Mouse (Mus musculus): ENCODE measurements around the gene Helz. TPM values are rescaled to one million over a fixed set of nuclear protein-coding genes. Genes with fewer than 3 reads are reported as not detected.
"Not testable (repeated sequence)": the region's sequence is repeated elsewhere in the genome, so short reads cannot be mapped to it uniquely, and the experiment has no call there.

Helz gene
- 10 to 100 TPM; 40.7 to 43.6 TPM for total RNA-seq (2021)
- long read RNA-seq, experiment 1, partial matches to known transcripts, result 3 of 7 reads
- long read RNA-seq, experiment 1, other reads (novel, unspliced or antisense), result 4 of 7 reads
- long read RNA-seq, experiment 2, partial matches to known transcripts, result 0 of 6 reads
- long read RNA-seq, experiment 2, other reads (novel, unspliced or antisense), result 6 of 6 reads

- peak; percentile 51 to 52 for DNase-seq (ENCODE audit: low spot score in 2 of 2)
- intact Hi-C loops (cut with DNase I), result no loop called here
Observed at GRCm38 (mm10) chr11:107547351-107548203, at the start of gene Helz. Gene Helz, plus strand, starts transcription at chr11:107547930.

GRCm38 (mm10) chr11:107502801-107503200 is 44.9 kb upstream of the Helz start:
- intact Hi-C loops (cut with DNase I), result no loop called here
- no peak for DNase-seq (ENCODE audit: low spot score in 2 of 2)

GRCm38 (mm10) chr11:107504364-107504763 is 43.4 kb upstream of the Helz start:
- intact Hi-C loops (cut with DNase I); DNase-seq (ENCODE audit: low spot score in 2 of 2): not testable (repeated sequence)

GRCm38 (mm10) chr11:107506260-107506659 is 41.5 kb upstream of the Helz start:
- peak; percentile 11 to 25 for DNase-seq (ENCODE audit: low spot score in 2 of 2)
- intact Hi-C loops (cut with DNase I), result no loop called here

- intact Hi-C loops (cut with DNase I), result loop anchor here (10.0 kb wide), 2 partner anchors 345 to 485 kb away; no protein-coding TSS in a partner anchor
- DNase-seq (ENCODE audit: low spot score in 2 of 2), result peak; percentile 16 to 18
Observed at GRCm38 (mm10) chr11:107509631-107510338, 37.9 kb upstream of the Helz start.

- DNase-seq (ENCODE audit: low spot score in 2 of 2), result no peak
- intact Hi-C loops (cut with DNase I), result loop anchor here (10.0 kb wide), 2 partner anchors 344 to 484 kb away; no protein-coding TSS in a partner anchor
Observed at GRCm38 (mm10) chr11:107510362-107511269, 37.1 kb upstream of the Helz start.

- DNase-seq (ENCODE audit: low spot score in 2 of 2), result peak; percentile 73 to 79
- intact Hi-C loops (cut with DNase I), result loop anchor here (10.0 kb wide), 2 partner anchors 343 to 483 kb away; no protein-coding TSS in a partner anchor
Observed at GRCm38 (mm10) chr11:107511954-107512353, 35.8 kb upstream of the Helz start.

- intact Hi-C loops (cut with DNase I), result loop anchor here (10.0 kb wide), 2 partner anchors 342 to 482 kb away; no protein-coding TSS in a partner anchor
- DNase-seq (ENCODE audit: low spot score in 2 of 2), result peak; percentile 15 to 26
Observed at GRCm38 (mm10) chr11:107513047-107513446, 34.7 kb upstream of the Helz start.

- intact Hi-C loops (cut with DNase I), result loop anchor here (10.0 kb wide), 2 partner anchors 338 to 478 kb away; no protein-coding TSS in a partner anchor
Observed at GRCm38 (mm10) chr11:107516387-107516786, 31.3 kb upstream of the Helz start.

GRCm38 (mm10) chr11:107518645-107519429 is 28.9 kb upstream of the Helz start:
- intact Hi-C loops (cut with DNase I), result loop anchor here (10.0 kb wide), 2 partner anchors 336 to 476 kb away; no protein-coding TSS in a partner anchor
- DNase-seq (ENCODE audit: low spot score in 2 of 2), result no peak

More at GRCm38 (mm10) chr11:107516387-107516786, 31.3 kb upstream of the Helz start:
- DNase-seq (ENCODE audit: low spot score in 2 of 2), result no peak

GRCm38 (mm10) chr11:107521153-107521552 is 26.6 kb upstream of the Helz start:
- DNase-seq (ENCODE audit: low spot score in 2 of 2), result no peak
- intact Hi-C loops (cut with DNase I), result no loop called here

- no peak for DNase-seq (ENCODE audit: low spot score in 2 of 2)
- intact Hi-C loops (cut with DNase I), result no loop called here
Observed at GRCm38 (mm10) chr11:107524966-107525365, 22.8 kb upstream of the Helz start.

- DNase-seq (ENCODE audit: low spot score in 2 of 2), result no peak
- intact Hi-C loops (cut with DNase I), result no loop called here
Observed at GRCm38 (mm10) chr11:107527632-107528031, 20.1 kb upstream of the Helz start.

GRCm38 (mm10) chr11:107529320-107529719 is 18.4 kb upstream of the Helz start:
- DNase-seq (ENCODE audit: low spot score in 2 of 2), result no peak
- intact Hi-C loops (cut with DNase I), result no loop called here

- no peak for DNase-seq (ENCODE audit: low spot score in 2 of 2)
- intact Hi-C loops (cut with DNase I), result no loop called here
Observed at GRCm38 (mm10) chr11:107531445-107531844, 16.3 kb upstream of the Helz start.

- intact Hi-C loops (cut with DNase I), result no loop called here
- no peak for DNase-seq (ENCODE audit: low spot score in 2 of 2)
Observed at GRCm38 (mm10) chr11:107532271-107532670, 15.5 kb upstream of the Helz start.

- intact Hi-C loops (cut with DNase I), result no loop called here
- DNase-seq (ENCODE audit: low spot score in 2 of 2), result no peak
Observed at GRCm38 (mm10) chr11:107538994-107539393, 8.7 kb upstream of the Helz start.

GRCm38 (mm10) chr11:107540339-107540738 is 7.4 kb upstream of the Helz start:
- intact Hi-C loops (cut with DNase I), result no loop called here

More at GRCm38 (mm10) chr11:107540339-107540738, 7.4 kb upstream of the Helz start:
- DNase-seq (ENCODE audit: low spot score in 2 of 2), result no peak

Data from left cerebral cortex, postnatal 14 days (tissue).